Comparison of ENCODE assay signal across 23 mouse cellular contexts in genomic region chr3:105754184-105754583, GRCm38 (mm10). TPM values are rescaled to one million over a fixed set of nuclear protein-coding genes. Genes with fewer than 3 reads are reported as not detected.
"Had no signal": no experiment of that assay in that cellular context is flagged by ENCODE, and none has a peak within 500 bp of the region (broad histone marks: within the 10 kb centered on the region; RNA-seq: fewer than 3 reads in every experiment).

No protein-coding gene starts in this region.

- DNase-seq: kidney, adult 18-20 months; kidney, adult 9 months; kidney, postnatal 14 days; kidney, postnatal 4 days; layer of hippocampus, adult 9-11 months; liver; lung, adult 18-20 months; lung, postnatal 10 days; lung, postnatal 36 days; right cerebral cortex, postnatal 25 days; spleen, adult 18-20 months; thymus, postnatal 25 days had no signal

- H3K4me1 ChIP-seq: limb, embryonic 10.5 days had no signal

- H3K4me3 ChIP-seq: limb, embryonic 10.5 days; limb, embryonic 13.5 days; liver, embryonic 12.5 days; liver, embryonic 15.5 days; lung, embryonic 15.5 days; megakaryocyte, embryonic 14.5 days; midbrain, embryonic 10.5 days; midbrain, embryonic 13.5 days; myocyte; stomach, embryonic 15.5 days had no signal

- H3K36me3 ChIP-seq: limb, embryonic 10.5 days; midbrain, embryonic 13.5 days had no signal

- H3K27ac ChIP-seq: limb, embryonic 10.5 days; limb, embryonic 13.5 days; liver, embryonic 12.5 days; liver, embryonic 15.5 days; lung, embryonic 15.5 days; midbrain, embryonic 10.5 days; midbrain, embryonic 13.5 days; stomach, embryonic 15.5 days had no signal

- H3K9me3 ChIP-seq: limb, embryonic 10.5 days; limb, embryonic 13.5 days; liver, embryonic 12.5 days; liver, embryonic 15.5 days; lung, embryonic 15.5 days; megakaryocyte, embryonic 14.5 days; midbrain, embryonic 10.5 days; midbrain, embryonic 13.5 days; stomach, embryonic 15.5 days had no signal

- H3K27me3 ChIP-seq: limb, embryonic 13.5 days; liver, embryonic 12.5 days; liver, embryonic 15.5 days; lung, embryonic 15.5 days; megakaryocyte, embryonic 14.5 days; midbrain, embryonic 13.5 days; stomach, embryonic 15.5 days had no signal

- H3K9ac ChIP-seq: limb, embryonic 13.5 days; liver, embryonic 12.5 days; liver, embryonic 15.5 days; lung, embryonic 15.5 days; midbrain, embryonic 13.5 days; stomach, embryonic 15.5 days had no signal

RNA-seq across cellular contexts. Expression of gene Inka2, which starts 49.8 kb away (rescaled TPM):
- total RNA-seq: monocyte, adult 5-6 weeks had no signal
